Mouse (Mus musculus) thymus, adult 2 months (tissue): ENCODE measurements at regions not wholly inside any gene's neighbourhood (a gene's known extent, or its start where the extent isn't known, plus 50 kb on each side); places are given as distances from the start of the nearest gene placed in this dataset.

Source experiments
- CTCF ChIP-seq: fragments of 200-500 bp; IDR thresholded peaks from 2 replicates; pipeline ENCODE4 v1.5.1; 2012; ENCODE audit warnings: mild to moderate bottlenecking, control low read depth, low read length, moderate library complexity, borderline replicate concordance; ENCODE audit not compliant: control insufficient read depth, poor library complexity, insufficient read depth; ENCODE audit errors: extremely low read depth
- POLR2A ChIP-seq: fragments of 200-500 bp; IDR thresholded peaks from 2 replicates; pipeline ENCODE4 v1.6.1; 2012; ENCODE audit warnings: mild to moderate bottlenecking, low read length, control low read depth, moderate library complexity; ENCODE audit not compliant: control insufficient read depth, poor library complexity, insufficient read depth; ENCODE audit errors: extremely low read depth

DNA sequence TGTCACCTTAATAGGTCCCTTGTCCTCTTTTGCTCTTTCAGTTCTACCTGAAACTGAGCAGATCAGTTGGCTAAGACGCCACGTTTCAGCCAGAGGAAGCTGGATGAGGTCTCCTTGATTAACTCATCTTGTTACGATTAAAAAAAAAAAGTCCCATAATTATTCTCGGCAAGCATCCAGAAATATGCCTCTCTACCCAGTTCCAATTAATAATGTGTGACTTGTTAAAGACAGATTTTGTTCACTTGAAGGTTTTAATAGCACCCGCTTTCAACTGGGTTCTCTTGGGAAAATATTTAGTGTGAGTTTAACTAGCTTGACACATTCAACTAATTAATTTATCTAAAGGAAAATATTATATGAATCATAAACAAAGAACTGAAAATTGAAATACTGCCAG is 412.0 kb downstream of the Btg1 start:
- TF ChIP-seq CTCF (no peak), POLR2A (no peak)
